9 mouse cellular contexts compared by ENCODE assay signal in the genomic region with DNA sequence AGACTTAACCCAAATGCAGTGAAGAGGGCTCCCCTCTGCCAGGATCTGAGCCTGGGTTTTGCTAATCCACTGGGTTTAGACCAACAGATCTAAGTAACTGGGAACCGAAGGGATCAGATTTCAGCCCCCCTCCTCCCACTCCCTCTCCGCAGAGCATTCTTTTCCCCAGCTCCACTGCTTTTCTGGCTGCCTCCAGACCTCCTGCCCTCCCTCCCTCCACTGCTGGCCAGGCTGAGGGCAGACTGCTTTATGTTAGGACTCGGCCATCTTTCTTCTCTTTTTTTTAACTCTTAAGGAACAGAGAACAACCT.
DNase-seq lines count a peak whose midpoint lies in the region; ATAC-seq and TF ChIP-seq lines count a peak whose summit lies in the region.
"Had no signal": no experiment of that assay in that cellular context is flagged by ENCODE, and none has a peak within 500 bp of the region (broad histone marks: within the 10 kb centered on the region; RNA-seq: fewer than 3 reads in every experiment).

No protein-coding gene starts in this region.

- intact Hi-C loops in heart, postnatal 25 days (cut with DNase I) = no loop called here

- H3K27me3 ChIP-seq in heart, embryonic 12.5 days (replicated peaks) = peaks cover 27% of the 10 kb centered on the region
- H3K27me3 ChIP-seq in hindbrain, embryonic 13.5 days = no peaks in the 10 kb centered on the region
- H3K27me3 ChIP-seq in liver, postnatal 0 days (ENCODE audit: insufficient read depth, low read length) = no peaks in the 10 kb centered on the region

- H3K36me3 ChIP-seq in heart, embryonic 12.5 days = no peaks in the 10 kb centered on the region; the same call in 1 of the 2 replicates
- H3K36me3 ChIP-seq in hindbrain, embryonic 13.5 days = no peaks in the 10 kb centered on the region
- no peaks in the 10 kb centered on the region for H3K36me3 ChIP-seq in liver, postnatal 0 days (replicated peaks; ENCODE audit: insufficient read depth, low read length)
- H3K36me3 ChIP-seq: G1E had no signal

- H3K4me3 ChIP-seq in heart, embryonic 12.5 days = no peak overlapping the region
- no peak overlapping the region for H3K4me3 ChIP-seq in hindbrain, embryonic 13.5 days
- no peak overlapping the region for H3K4me3 ChIP-seq in liver, postnatal 0 days (ENCODE audit: low read depth, low read length)

- ATAC-seq in heart, embryonic 12.5 days (ENCODE audit: insufficient number of reproducible peaks, low FRiP score) = peak; percentile 53
- ATAC-seq in hindbrain, embryonic 13.5 days (ENCODE audit: low FRiP score) = peak; percentile 43
- ATAC-seq in liver, postnatal 0 days = no peak

- H3K9ac ChIP-seq in heart, embryonic 12.5 days = 0 out of 2 replicates have a peak overlapping the region, but pooled peaks have one; percentile 30
- no peak overlapping the region for H3K9ac ChIP-seq in hindbrain, embryonic 13.5 days
- no peak overlapping the region for H3K9ac ChIP-seq in liver, postnatal 0 days (replicated peaks)

- no peak for TF ChIP-seq CTCF in liver, postnatal 0 days (IDR thresholded peaks at IDR 0.05; ENCODE audit: low read depth)

- H3K9me3 ChIP-seq in heart, embryonic 12.5 days (replicated peaks) = no peaks in the 10 kb centered on the region
- H3K9me3 ChIP-seq in hindbrain, embryonic 13.5 days = no peaks in the 10 kb centered on the region
- H3K9me3 ChIP-seq in liver, postnatal 0 days (ENCODE audit: low read length) = no peaks in the 10 kb centered on the region

- peak overlapping the region; percentile 20; the same call in 1 of the 2 replicates for H3K4me2 ChIP-seq in heart, embryonic 12.5 days
- H3K4me2 ChIP-seq in hindbrain, embryonic 13.5 days = 0 out of 2 replicates have a peak overlapping the region, but pooled peaks have one; percentile 2
- H3K4me2 ChIP-seq in liver, postnatal 0 days (ENCODE audit: low read depth, low read length) = no peak overlapping the region

- DNase-seq in heart, postnatal 25 days (ENCODE audit: low spot score) = no peak
- peak; percentile 89 for DNase-seq in embryo, embryonic 9.5 days (ENCODE audit: extremely low spot score)
- DNase-seq in liver, postnatal 0 days = no peak
- DNase-seq in c-Kit-positive CD71-positive TER-119-positive erythroid progenitor cells, embryonic 14.5 days (ENCODE audit: low spot score) = no peak
- no peak for DNase-seq in right cerebral cortex, postnatal 36 days (ENCODE audit: low spot score in 2 of 2)
- no peak for DNase-seq in spleen, adult 18-20 months

- peak overlapping the region; percentile 80 for H3K27ac ChIP-seq in heart, embryonic 12.5 days (ENCODE audit: poor library complexity, severe bottlenecking)
- H3K27ac ChIP-seq in hindbrain, embryonic 13.5 days = peak overlapping the region; percentile 50
- peak overlapping the region; percentile 49; the same call in 1 of the 2 replicates for H3K27ac ChIP-seq in liver, postnatal 0 days (ENCODE audit: low read depth)

- H3K4me1 ChIP-seq in heart, embryonic 12.5 days (replicated peaks) = peaks cover 48% of the 10 kb centered on the region
- peaks cover 54% of the 10 kb centered on the region for H3K4me1 ChIP-seq in hindbrain, embryonic 13.5 days (replicated peaks)
- peaks cover 19% of the 10 kb centered on the region for H3K4me1 ChIP-seq in liver, postnatal 0 days (ENCODE audit: insufficient read depth)

- 2% methylated on average over 3 of the region's 3 CpGs for WGBS in heart, embryonic 12.5 days
- WGBS in hindbrain, embryonic 13.5 days = 2% methylated on average over 3 of the region's 3 CpGs
- WGBS in liver, postnatal 0 days (ENCODE audit: insufficient replicate concordance) = 49% methylated on average over 3 of the region's 3 CpGs

- TF ChIP-seq EP300 in liver, postnatal 0 days (IDR thresholded peaks at IDR 0.05; ENCODE audit: low read depth) = no peak
